Mouse (Mus musculus) midbrain, embryonic 13.5 days (tissue): ENCODE results near the gene Igfbp6. TPM values are rescaled to one million over a fixed set of nuclear protein-coding genes. Genes with fewer than 3 reads are reported as not detected.

ENCODE experiments used
- ATAC-seq: fragments of 200-750 bp; cut with Nextera tagmentation; 2 replicates; pipeline ENCODE4 v1.8.0; 2017; ENCODE audit warnings: mild to moderate bottlenecking, moderate TSS enrichment, moderate library complexity
- H3K27ac ChIP-seq: fragments of 300-500 bp; sonication (generic); 2 replicates; pipeline ENCODE4 v1.5.1; 2015; ENCODE audit warnings: inconsistent platforms, mild to moderate bottlenecking, moderate library complexity
- H3K27me3 ChIP-seq: fragments of 300-500 bp; sonication (generic); 2 replicates; pipeline ENCODE4 v1.6.1; 2015; ENCODE audit warnings: mild to moderate bottlenecking, inconsistent platforms
- H3K36me3 ChIP-seq: fragments of 300-500 bp; sonication (generic); 2 replicates; pipeline ENCODE4 v1.6.1; 2015; ENCODE audit warnings: mild to moderate bottlenecking, inconsistent platforms
- H3K4me1 ChIP-seq: fragments of 300-500 bp; sonication (generic); replicated peaks from 2 replicates; pipeline ENCODE4 v1.6.1; 2015; ENCODE audit warnings: inconsistent platforms
- H3K4me2 ChIP-seq: fragments of 300-500 bp; sonication (generic); replicated peaks from 2 replicates; pipeline ENCODE4 v1.6.1; 2015; ENCODE audit warnings: moderate library complexity, mild to moderate bottlenecking, inconsistent platforms
- H3K4me3 ChIP-seq: fragments of 300-500 bp; sonication (generic); replicated peaks from 2 replicates; pipeline ENCODE4 v1.5.1; 2015; ENCODE audit warnings: mild to moderate bottlenecking, inconsistent platforms
- H3K9ac ChIP-seq: fragments of 300-500 bp; sonication (generic); replicated peaks from 2 replicates; pipeline ENCODE4 v1.6.1; 2015; ENCODE audit warnings: mild to moderate bottlenecking, inconsistent platforms
- H3K9me3 ChIP-seq: fragments of 300-500 bp; sonication (generic); 2 replicates; pipeline ENCODE4 v1.6.1; 2016; ENCODE audit warnings: mild to moderate bottlenecking, inconsistent platforms
- WGBS: fragments of 180-500 bp; shearing (Covaris S2); methylation state at CpG from one replicate; pipeline ENCODE4 v1.1.7; 2015; 5-methylcytosine and 5-hydroxymethylcytosine counted together
- polyA plus RNA-seq: library from polyadenylated mRNA; unstranded; fragments of >200 nt; fragmentation: Nextera tagmentation; extraction: Ambion mirVana; gene quantifications from 2 replicates; pipeline ENCODE4 v1.2.1, GENCODE M21; 2015

The Igfbp6 gene
- polyA plus RNA-seq, 1 experiment from 2014 or later = 0.81 TPM

DNA sequence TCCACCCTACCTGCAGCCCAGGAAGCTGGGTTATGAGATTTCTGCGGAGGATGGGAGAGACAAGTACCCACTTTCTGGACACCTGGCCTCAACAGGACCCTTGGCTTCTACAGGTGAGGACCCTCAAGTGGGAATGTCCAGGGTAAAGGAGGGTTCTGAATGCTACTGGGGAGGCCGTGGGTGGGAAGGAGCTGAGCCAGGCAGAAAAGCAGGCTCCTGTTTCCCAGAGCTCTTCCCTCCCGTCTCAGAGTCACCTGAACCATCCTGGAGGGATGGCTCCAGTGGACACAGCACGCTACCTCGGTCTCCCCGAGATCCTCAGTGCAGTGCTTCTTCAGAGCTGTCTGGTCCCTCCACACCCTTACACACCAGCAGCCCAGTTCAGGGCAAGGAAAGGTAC is 32.0 kb upstream of the Igfbp6 start:
- 88% methylated on average over 6 of the region's 6 CpGs for WGBS
- Histone ChIP-seq H3K36me3 (peaks cover 19% of the 10 kb centered on the region), H3K27ac (no peak overlapping the region), H3K9ac (no peak overlapping the region), H3K4me2 (no peak overlapping the region), H3K4me1 (peaks cover 11% of the 10 kb centered on the region), H3K9me3 (no peaks in the 10 kb centered on the region), H3K4me3 (no peak overlapping the region), H3K27me3 (peaks cover 14% of the 10 kb centered on the region)
- no peak for ATAC-seq

DNA sequence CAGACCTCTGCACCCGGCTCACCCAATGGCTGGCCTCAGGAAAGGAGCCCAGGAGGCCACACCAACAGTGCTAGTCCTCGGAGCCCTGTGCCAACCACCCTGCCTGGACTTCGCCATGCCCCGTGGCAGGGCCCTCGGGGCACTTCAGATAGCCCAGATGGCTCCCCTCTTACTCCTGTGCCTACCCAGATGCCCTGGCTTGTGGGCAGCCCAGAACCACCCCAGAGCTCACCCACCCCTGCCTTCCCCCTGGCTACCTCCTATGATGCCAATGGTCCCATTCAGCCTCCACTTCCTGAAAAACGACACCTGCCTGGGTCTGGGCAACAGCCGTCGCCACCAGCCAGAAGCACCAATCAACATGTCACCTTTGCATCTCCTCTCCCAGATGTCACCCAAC is 31.3 kb upstream of the Igfbp6 start:
- Histone ChIP-seq H3K27me3 (peaks cover 7% of the 10 kb centered on the region), H3K4me1 (peaks cover 13% of the 10 kb centered on the region; the same call in 1 of the 2 replicates), H3K9me3 (no peaks in the 10 kb centered on the region), H3K4me2 (no peak overlapping the region), H3K9ac (no peak overlapping the region), H3K4me3 (no peak overlapping the region), H3K27ac (no peak overlapping the region), H3K36me3 (peaks cover 26% of the 10 kb centered on the region)
- ATAC-seq = no peak
- 86% methylated on average over 8 of the region's 8 CpGs for WGBS

DNA sequence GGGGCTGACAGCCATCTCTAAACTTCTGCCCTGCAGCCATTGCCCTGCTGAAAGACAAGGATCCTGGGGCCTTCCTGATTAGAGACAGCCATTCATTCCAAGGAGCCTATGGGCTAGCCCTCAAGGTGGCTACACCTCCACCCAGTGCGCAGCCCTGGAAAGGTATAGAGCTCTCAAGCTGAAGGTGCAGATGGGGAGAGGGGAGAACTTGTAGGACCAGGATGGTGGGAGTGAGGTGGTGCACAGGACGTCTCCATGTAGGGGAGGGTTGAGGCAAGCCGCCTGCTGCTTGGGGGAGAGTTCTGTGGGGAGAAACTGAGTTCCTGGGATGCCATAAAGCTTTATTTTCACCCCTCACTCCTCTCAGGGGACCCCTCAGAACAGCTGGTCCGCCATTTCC is 30.5 kb upstream of the Igfbp6 start:
- no peak overlapping the region for H3K4me3 ChIP-seq
- WGBS = 84% methylated on average over 4 of the region's 4 CpGs
- no peak for ATAC-seq

DNA sequence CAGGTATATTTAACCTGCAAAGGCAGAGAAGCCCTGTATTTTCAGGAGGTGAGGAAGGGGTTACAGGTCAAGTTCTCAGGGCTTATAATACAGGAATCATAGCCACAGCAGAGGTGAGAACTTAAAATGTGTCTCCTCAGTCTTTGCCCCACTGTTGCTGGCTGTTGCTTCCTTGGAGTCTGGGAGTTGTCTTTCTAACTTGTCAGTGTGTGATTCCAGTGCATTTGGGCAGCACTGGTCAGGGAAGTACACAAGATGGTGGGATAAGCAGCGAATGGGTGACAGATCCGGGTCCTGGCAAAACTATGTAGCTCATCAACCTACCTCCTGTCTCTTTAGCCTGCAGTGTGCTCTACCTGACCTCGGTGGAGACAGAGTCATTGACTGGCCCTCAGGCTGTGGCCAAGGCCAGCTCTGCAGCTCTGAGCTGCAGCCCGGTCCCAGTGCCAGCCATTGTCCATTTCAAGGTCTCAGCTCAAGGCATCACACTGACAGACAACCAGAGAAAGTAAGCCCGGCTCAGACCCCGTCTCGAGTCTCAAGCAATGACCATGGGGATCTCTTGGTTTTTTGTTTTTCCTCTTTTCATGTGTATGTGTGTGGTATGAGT is 29.4 kb upstream of the Igfbp6 start:
- WGBS = 90% methylated on average over 7 of the region's 7 CpGs
- Histone ChIP-seq H3K4me1 (peaks cover 9% of the 10 kb centered on the region; the same call in 1 of the 2 replicates), H3K4me3 (no peak overlapping the region), H3K27ac (no peak overlapping the region), H3K27me3 (no peaks in the 10 kb centered on the region), H3K9ac (no peak overlapping the region), H3K4me2 (no peak overlapping the region), H3K9me3 (no peaks in the 10 kb centered on the region), H3K36me3 (peaks cover 45% of the 10 kb centered on the region)
- ATAC-seq = no peak

More for the DNA sequence above, 30.5 kb upstream of the Igfbp6 start:
- Histone ChIP-seq H3K4me2 (no peak overlapping the region), H3K4me1 (peaks cover 13% of the 10 kb centered on the region; the same call in 1 of the 2 replicates), H3K36me3 (peaks cover 34% of the 10 kb centered on the region), H3K27ac (no peak overlapping the region), H3K9ac (no peak overlapping the region), H3K27me3 (0 out of 2 replicates have a peak, but pooled peaks cover 2% of the 10 kb centered on the region), H3K9me3 (no peaks in the 10 kb centered on the region)

DNA sequence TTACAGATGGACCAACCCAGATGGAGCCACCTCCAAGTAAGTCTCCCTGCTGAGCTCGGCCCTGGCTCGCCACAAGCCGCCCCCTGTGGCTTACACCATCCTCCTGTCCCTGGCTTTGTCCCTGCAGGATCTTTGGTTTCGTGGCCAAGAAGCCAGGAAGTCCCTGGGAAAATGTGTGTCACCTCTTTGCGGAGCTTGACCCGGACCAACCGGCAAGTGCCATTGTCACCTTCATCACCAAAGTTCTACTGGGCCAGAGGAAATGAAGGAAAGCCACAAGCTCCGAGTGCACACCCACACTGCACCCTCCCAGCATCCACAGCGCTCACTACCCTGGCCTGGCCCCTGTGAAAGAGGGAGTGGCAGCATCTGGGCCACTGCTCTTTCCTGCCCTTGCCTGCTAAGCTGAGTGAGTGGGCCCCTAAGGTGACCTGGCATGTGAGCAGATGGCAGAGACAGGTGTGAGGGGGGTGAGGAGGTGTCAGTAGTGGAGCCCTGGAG is 28.4 kb upstream of the Igfbp6 start:
- Histone ChIP-seq H3K27ac (no peak overlapping the region), H3K4me2 (no peak overlapping the region), H3K27me3 (no peaks in the 10 kb centered on the region), H3K36me3 (peaks cover 55% of the 10 kb centered on the region), H3K9me3 (no peaks in the 10 kb centered on the region), H3K4me3 (no peak overlapping the region), H3K9ac (no peak overlapping the region), H3K4me1 (peaks cover 9% of the 10 kb centered on the region; the same call in 1 of the 2 replicates)
- no peak for ATAC-seq
- WGBS = 67% methylated on average over 9 of the region's 9 CpGs

DNA sequence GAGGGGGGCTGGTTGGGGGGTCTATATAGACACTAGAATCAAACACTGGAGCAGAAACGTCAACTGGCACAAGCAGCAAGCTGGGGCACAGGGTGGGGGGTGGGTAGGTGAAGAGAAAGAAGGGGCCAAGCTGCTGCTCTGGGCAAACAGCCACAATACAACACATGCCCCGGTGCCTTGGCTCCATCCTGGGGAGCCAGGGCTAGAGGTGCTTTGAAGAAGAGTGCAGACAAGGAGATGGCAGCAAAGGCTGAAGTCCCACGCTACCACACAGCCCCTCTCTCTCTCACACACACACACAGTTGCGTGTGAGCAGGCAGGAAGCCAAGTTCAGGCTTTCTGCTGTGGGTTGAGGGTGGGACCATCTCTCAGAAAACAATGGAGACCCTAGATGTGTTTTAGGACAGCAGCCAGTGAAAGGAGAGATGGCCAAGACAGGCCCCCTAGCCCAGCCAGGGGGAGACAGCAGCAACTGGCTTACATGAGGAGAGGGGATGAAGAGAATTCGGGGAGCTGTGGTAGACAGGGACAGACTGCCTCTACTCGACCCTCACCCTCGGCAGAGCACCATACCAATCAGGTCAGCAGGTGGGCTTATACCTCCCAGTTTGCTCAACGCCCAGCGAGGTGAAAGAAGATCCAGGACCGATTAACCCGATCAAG is 27.3 kb upstream of the Igfbp6 start:
- Histone ChIP-seq H3K4me2 (no peak overlapping the region), H3K27me3 (no peaks in the 10 kb centered on the region), H3K4me1 (peaks cover 9% of the 10 kb centered on the region; the same call in 1 of the 2 replicates), H3K4me3 (no peak overlapping the region), H3K9me3 (no peaks in the 10 kb centered on the region), H3K36me3 (peaks cover 66% of the 10 kb centered on the region), H3K27ac (peak overlapping the region; percentile 60), H3K9ac (no peak overlapping the region)
- whole genome bisulfite sequencing = 80% methylated on average over 11 of the region's 11 CpGs
- peak; percentile 70 for ATAC-seq

DNA sequence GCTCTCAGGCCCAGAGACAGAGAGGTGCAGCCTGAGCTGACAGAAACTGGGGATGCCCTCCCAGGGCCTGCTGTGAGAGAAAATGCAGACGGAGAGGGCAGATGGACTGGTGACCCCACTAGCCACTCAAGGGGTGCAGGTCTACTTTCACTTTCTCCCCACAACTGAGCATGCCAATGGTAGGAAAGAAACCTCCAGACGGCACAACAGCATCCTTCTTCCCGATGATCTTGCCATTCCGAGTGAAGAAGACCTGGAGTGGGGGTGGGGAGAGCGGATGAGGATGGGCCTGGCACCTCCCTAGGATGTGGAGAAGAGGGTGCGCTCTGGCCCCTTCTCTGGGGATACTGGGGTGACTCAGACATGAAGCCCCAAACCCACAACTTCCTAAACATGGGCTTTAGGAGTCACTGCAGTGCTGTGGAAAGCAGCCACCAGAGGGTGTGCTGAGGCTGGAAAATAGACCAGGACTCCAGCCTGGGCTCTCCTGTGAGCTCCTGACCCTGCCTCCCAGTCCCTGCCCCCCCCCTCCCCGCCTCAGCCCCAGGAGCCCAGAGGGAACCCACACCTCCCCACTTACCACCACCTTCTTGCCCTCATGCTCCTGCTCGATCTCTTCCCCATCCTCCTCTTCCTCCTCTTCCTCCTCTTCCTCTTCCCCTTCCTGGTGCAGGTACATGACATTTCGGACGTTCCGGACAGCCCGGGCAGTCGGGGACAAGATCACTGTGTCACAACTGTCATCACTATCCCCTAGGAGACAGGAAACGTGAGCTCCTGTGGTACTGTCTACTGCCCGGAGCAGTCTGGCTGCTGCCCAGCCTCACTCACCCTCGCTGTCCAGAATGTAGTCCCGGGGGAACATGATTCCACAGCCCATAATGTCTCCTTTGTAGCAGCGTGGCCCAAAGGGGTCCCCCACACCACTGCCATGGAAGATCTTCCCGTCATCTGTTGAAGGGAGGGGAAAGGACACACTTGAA is 26.4 kb upstream of the Igfbp6 start:
- Histone ChIP-seq H3K27ac (peak overlapping the region; percentile 60; the same call in 1 of the 2 replicates), H3K9ac (no peak overlapping the region; the same call in 1 of the 2 replicates), H3K4me2 (no peak overlapping the region), H3K36me3 (peaks cover 74% of the 10 kb centered on the region), H3K9me3 (no peaks in the 10 kb centered on the region), H3K4me3 (no peak overlapping the region), H3K27me3 (no peaks in the 10 kb centered on the region), H3K4me1 (peaks cover 9% of the 10 kb centered on the region; the same call in 1 of the 2 replicates)
- peak; percentile 28; the same call in 1 of the 2 replicates for ATAC-seq
- WGBS = 83% methylated on average over 19 of the region's 19 CpGs

DNA sequence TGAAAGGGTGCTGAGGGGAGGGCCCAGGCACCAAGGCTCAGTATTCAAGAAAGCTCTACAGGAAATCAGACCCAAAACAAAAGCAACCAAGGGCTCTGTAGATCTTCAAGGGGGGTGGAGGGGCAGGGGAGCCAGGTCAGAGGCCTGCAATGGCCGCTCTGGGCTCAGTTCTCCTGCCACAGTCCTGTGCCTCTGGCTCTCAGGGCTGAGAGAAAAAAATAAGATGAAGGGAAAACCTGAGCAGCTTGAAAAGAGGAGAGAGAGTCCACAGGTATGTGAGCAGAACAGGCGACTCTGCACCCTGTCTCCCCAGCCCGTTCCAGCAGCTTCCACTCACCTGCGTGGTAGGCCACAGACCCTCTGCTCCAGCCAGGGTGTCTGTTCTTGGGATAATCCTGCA is 25.6 kb upstream of the Igfbp6 start:
- H3K4me2 ChIP-seq = no peak overlapping the region
- H3K27ac ChIP-seq = no peak overlapping the region
- peaks cover 80% of the 10 kb centered on the region for H3K36me3 ChIP-seq
- no peak for ATAC-seq
- H3K9me3 ChIP-seq = no peaks in the 10 kb centered on the region
- peaks cover 9% of the 10 kb centered on the region; the same call in 1 of the 2 replicates for H3K4me1 ChIP-seq
- H3K9ac ChIP-seq = no peak overlapping the region; the same call in 1 of the 2 replicates
- H3K27me3 ChIP-seq = no peaks in the 10 kb centered on the region
- 89% methylated on average over 4 of the region's 4 CpGs for WGBS
- H3K4me3 ChIP-seq = no peak overlapping the region

DNA sequence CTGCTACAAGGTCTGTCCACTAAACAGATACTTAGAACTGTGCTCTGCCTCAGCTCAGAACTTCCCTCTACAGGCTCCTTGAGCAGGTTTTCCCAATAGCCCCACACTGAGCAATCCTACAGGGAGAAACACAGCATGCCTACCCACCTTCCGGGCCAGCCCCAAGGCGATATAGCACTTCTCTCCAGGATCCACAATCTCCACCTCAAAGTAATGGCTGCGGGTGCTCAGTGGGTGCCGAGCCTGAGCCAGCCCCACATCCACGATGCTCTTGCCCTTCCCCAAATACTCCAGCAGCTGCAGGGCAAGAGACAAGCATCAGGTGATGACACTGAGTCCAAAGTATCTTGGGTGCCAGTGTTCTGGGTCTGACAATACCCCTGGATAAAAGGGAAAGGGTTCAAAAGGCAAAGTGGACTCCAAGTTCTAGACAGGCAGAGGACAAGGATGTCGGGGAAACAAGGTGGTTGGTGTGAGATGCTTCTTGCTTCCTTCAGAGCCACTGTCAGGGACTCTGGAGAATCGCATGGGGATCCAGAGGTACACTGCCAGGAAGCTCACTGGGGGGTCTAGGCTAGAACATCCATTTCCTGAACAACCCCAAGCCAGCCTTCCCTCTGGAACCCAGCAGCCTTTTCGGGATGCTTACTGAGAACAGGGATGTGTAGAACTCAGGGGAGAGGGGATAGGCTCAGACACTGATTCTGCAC is 24.9 kb upstream of the Igfbp6 start:
- H3K4me2 ChIP-seq = no peak overlapping the region
- no peak for ATAC-seq
- no peaks in the 10 kb centered on the region for H3K9me3 ChIP-seq
- H3K4me1 ChIP-seq = peaks cover 9% of the 10 kb centered on the region; the same call in 1 of the 2 replicates
- peaks cover 82% of the 10 kb centered on the region for H3K36me3 ChIP-seq
- H3K27ac ChIP-seq = no peak overlapping the region
- 80% methylated on average over 8 of the region's 8 CpGs for WGBS
- H3K4me3 ChIP-seq = no peak overlapping the region
- H3K9ac ChIP-seq = no peak overlapping the region
- H3K27me3 ChIP-seq = no peaks in the 10 kb centered on the region

DNA sequence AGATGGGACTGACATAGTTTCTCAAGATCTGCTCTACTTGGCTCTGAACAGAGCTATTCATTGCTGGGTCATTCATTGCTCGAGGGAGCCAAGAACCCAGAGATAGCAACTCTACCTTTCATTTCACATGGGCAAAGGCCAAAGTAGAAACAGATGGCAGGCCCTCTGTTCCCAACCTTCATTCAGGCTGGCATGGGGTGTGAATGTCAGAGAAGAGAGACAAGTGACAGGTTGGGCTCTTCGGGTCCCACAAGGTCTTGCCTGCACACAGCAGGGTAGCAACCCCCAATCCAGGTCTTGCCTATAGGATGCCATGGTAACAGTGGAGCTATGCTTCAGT is 24.4 kb upstream of the Igfbp6 start:
- Histone ChIP-seq H3K4me3 (no peak overlapping the region), H3K9me3 (no peaks in the 10 kb centered on the region), H3K27ac (no peak overlapping the region), H3K4me1 (peaks cover 9% of the 10 kb centered on the region; the same call in 1 of the 2 replicates), H3K9ac (no peak overlapping the region), H3K27me3 (no peaks in the 10 kb centered on the region), H3K4me2 (no peak overlapping the region), H3K36me3 (peaks cover 87% of the 10 kb centered on the region)
- 72% methylated on average over 2 of the region's 2 CpGs for WGBS
- ATAC-seq = no peak

DNA sequence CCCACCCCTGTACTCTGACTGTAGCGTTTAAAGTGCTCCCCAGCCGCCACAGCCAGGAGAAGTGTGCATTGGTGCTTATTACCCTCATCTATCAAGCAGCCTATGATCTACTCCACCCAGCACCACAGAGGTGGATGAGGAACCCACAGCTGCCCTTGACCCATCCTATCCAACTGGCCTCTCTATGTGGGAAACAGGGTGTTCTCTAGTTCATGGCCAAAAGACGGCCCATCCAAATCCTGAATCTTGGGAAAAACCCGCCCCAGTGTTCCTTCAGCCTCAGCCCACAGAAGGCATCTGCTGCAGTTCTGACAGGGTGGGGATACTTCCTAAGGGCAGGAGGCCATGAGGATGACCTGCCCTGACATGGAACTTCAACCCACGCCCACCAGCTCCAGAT is 23.6 kb upstream of the Igfbp6 start:
- Histone ChIP-seq H3K27ac (no peak overlapping the region), H3K4me1 (peaks cover 9% of the 10 kb centered on the region; the same call in 1 of the 2 replicates), H3K4me2 (no peak overlapping the region), H3K9ac (no peak overlapping the region), H3K27me3 (no peaks in the 10 kb centered on the region), H3K36me3 (peaks cover 91% of the 10 kb centered on the region), H3K4me3 (no peak overlapping the region), H3K9me3 (no peaks in the 10 kb centered on the region)
- no peak for ATAC-seq
- WGBS = 93% methylated on average over 5 of the region's 5 CpGs
